Mouse (Mus musculus) CH12.LX (cell line): ENCODE results near the gene Ankub1. TPM values are rescaled to one million over a fixed set of nuclear protein-coding genes. Genes with fewer than 3 reads are reported as not detected.
A peak's percentile ranks its signal among the peaks of the same experiment; 100 is the strongest.

Experiments used
- DNase-seq: peaks from one replicate; pipeline ENCODE4 v3.0.0-alpha.2; 2013; ENCODE audit errors: extremely low read depth
- H3K27ac ChIP-seq: 2 replicates; pipeline ENCODE4 v1.5.1; 2012; ENCODE audit warnings: low read depth, mild to moderate bottlenecking, control low read depth, moderate library complexity; ENCODE audit not compliant: insufficient read depth
- H3K27me3 ChIP-seq: replicated peaks from 2 replicates; pipeline ENCODE3; 2012; ENCODE audit warnings: inconsistent platforms
- H3K36me3 ChIP-seq, 2 experiments: replicated peaks in 1 of 2; 2 replicates each; pipeline versions ENCODE3 to v1.6.1; 2012; ENCODE audit warnings: inconsistent platforms in 1 of 2, low read length in 1 of 2, mild to moderate bottlenecking in 1 of 2, mixed read lengths in 1 of 2, moderate library complexity in 1 of 2; ENCODE audit not compliant: control insufficient read depth in 1 of 2, insufficient read depth in 1 of 2
- H3K4me1 ChIP-seq, 2 experiments: 2 replicates each; pipeline ENCODE4 v1.6.1; 2012; ENCODE audit warnings: inconsistent platforms in 1 of 2, moderate library complexity in 1 of 2; ENCODE audit not compliant: insufficient read depth in 2 of 2, control insufficient read depth in 1 of 2
- H3K4me2 ChIP-seq: 2 replicates; pipeline ENCODE4 v1.6.1; 2012; ENCODE audit warnings: low read depth, mild to moderate bottlenecking, control low read depth; ENCODE audit not compliant: poor library complexity, insufficient read depth, severe bottlenecking
- H3K4me3 ChIP-seq, 3 experiments: fragments of 150-350 bp in 1 of 3; sonication (generic) in 1 of 3; replicated peaks in 1 of 3; 2 replicates each; pipeline versions ENCODE3 to v1.5.1; 2011 to 2012; ENCODE audit warnings: low read depth in 2 of 3, low read length in 2 of 3, mild to moderate bottlenecking in 2 of 3, moderate library complexity in 2 of 3, control low read depth in 1 of 3, improper control_type of control experiment in 1 of 3, inconsistent platforms in 1 of 3, mixed read lengths in 1 of 3; ENCODE audit not compliant: poor library complexity in 1 of 3
- H3K79me2 ChIP-seq: replicated peaks from 2 replicates; pipeline ENCODE4 v1.6.1; 2012; ENCODE audit warnings: mild to moderate bottlenecking, moderate library complexity; ENCODE audit not compliant: control insufficient read depth, poor library complexity, insufficient read depth, severe bottlenecking; ENCODE audit errors: extremely low read depth
- H3K9ac ChIP-seq: 2 replicates; pipeline ENCODE4 v1.6.1; 2012; ENCODE audit warnings: low read depth, mild to moderate bottlenecking, control low read depth, moderate library complexity; ENCODE audit not compliant: insufficient read depth
- H3K9me3 ChIP-seq: replicated peaks from 2 replicates; pipeline ENCODE3; 2012; ENCODE audit warnings: low read length, inconsistent platforms, mixed read lengths
- BHLHE40 ChIP-seq: IDR thresholded peaks from 2 replicates; pipeline ENCODE4 v1.6.1; 2011; ENCODE audit warnings: mild to moderate bottlenecking, low read depth, low read length, improper control_type of control experiment
- CTCF ChIP-seq, 2 experiments: IDR thresholded peaks in 1 of 2; conservative IDR thresholded peaks in 1 of 2; 2 replicates each; pipeline ENCODE4 v1.5.1; 2011 to 2012; ENCODE audit warnings: low read depth in 2 of 2, low read length in 2 of 2, improper control_type of control experiment in 1 of 2, inconsistent platforms in 1 of 2, mild to moderate bottlenecking in 1 of 2, moderate library complexity in 1 of 2
- ELF1 ChIP-seq: IDR thresholded peaks from 2 replicates; pipeline ENCODE4 v1.6.1; 2014; ENCODE audit warnings: low read depth, mild to moderate bottlenecking, inconsistent platforms, low read length, improper control_type of control experiment
- EP300 ChIP-seq: IDR thresholded peaks from 2 replicates; pipeline ENCODE4 v1.6.1; 2011; ENCODE audit warnings: low read length, improper control_type of control experiment
- ETS1 ChIP-seq: conservative IDR thresholded peaks from 2 replicates; pipeline ENCODE4 v1.6.1; 2012; ENCODE audit warnings: low read depth, mild to moderate bottlenecking, inconsistent platforms, low read length, improper control_type of control experiment, moderate library complexity
- IRF4 ChIP-seq: IDR thresholded peaks from 2 replicates; pipeline ENCODE4 v1.6.1; 2014; ENCODE audit warnings: low read depth, mild to moderate bottlenecking, inconsistent platforms, low read length, improper control_type of control experiment
- JUN ChIP-seq: IDR thresholded peaks from 2 replicates; pipeline ENCODE4 v1.6.1; 2011; ENCODE audit warnings: low read depth, mild to moderate bottlenecking, low read length, improper control_type of control experiment, moderate library complexity; ENCODE audit not compliant: insufficient read depth
- JUND ChIP-seq: conservative IDR thresholded peaks from 2 replicates; pipeline ENCODE4 v1.6.1; 2011; ENCODE audit warnings: low read depth, low read length, improper control_type of control experiment
- KAT2A ChIP-seq: IDR thresholded peaks from 2 replicates; pipeline ENCODE4 v1.6.1; 2012; ENCODE audit warnings: low read length, improper control_type of control experiment, inconsistent platforms; ENCODE audit not compliant: insufficient replicate concordance
- MAFK ChIP-seq: IDR thresholded peaks from 2 replicates; pipeline ENCODE4 v1.6.1; 2011; ENCODE audit warnings: low read length, improper control_type of control experiment; ENCODE audit not compliant: insufficient replicate concordance
- MAX ChIP-seq: IDR thresholded peaks from 2 replicates; pipeline ENCODE4 v1.6.1; 2011; ENCODE audit warnings: low read length, improper control_type of control experiment
- MAZ ChIP-seq: IDR thresholded peaks from 2 replicates; pipeline ENCODE4 v1.6.1; 2012; ENCODE audit warnings: low read depth, mild to moderate bottlenecking, inconsistent platforms, low read length, improper control_type of control experiment, moderate library complexity
- MEF2A ChIP-seq: IDR thresholded peaks from 2 replicates; pipeline ENCODE4 v1.6.1; 2014; ENCODE audit warnings: low read depth, mild to moderate bottlenecking, inconsistent platforms, low read length, improper control_type of control experiment, borderline replicate concordance
- NELFE ChIP-seq: IDR thresholded peaks from 2 replicates; pipeline ENCODE4 v1.6.1; 2011; ENCODE audit warnings: low read depth, low read length, improper control_type of control experiment
- NRF1 ChIP-seq: IDR thresholded peaks from 2 replicates; pipeline ENCODE4 v1.6.1; 2014; ENCODE audit warnings: low read depth, mild to moderate bottlenecking, inconsistent platforms, low read length, improper control_type of control experiment, moderate library complexity
- POLR2A ChIP-seq: IDR thresholded peaks from 2 replicates; pipeline ENCODE4 v1.6.1; 2011; ENCODE audit warnings: low read depth, mild to moderate bottlenecking, improper control_type of control experiment, low read length
- RCOR1 ChIP-seq: conservative IDR thresholded peaks from 2 replicates; pipeline ENCODE4 v1.6.1; 2012; ENCODE audit warnings: low read depth, mild to moderate bottlenecking, inconsistent platforms, low read length, improper control_type of control experiment
- SIN3A ChIP-seq: IDR thresholded peaks from 2 replicates; pipeline ENCODE4 v1.6.1; 2012; ENCODE audit warnings: low read length, improper control_type of control experiment, inconsistent platforms
- TBP ChIP-seq: conservative IDR thresholded peaks from 2 replicates; pipeline ENCODE4 v1.6.1; 2011; ENCODE audit warnings: low read depth, low read length, improper control_type of control experiment
- TCF12 ChIP-seq: IDR thresholded peaks from 2 replicates; pipeline ENCODE4 v1.6.1; 2014; ENCODE audit warnings: low read depth, mild to moderate bottlenecking, inconsistent platforms, low read length, improper control_type of control experiment
- UBTF ChIP-seq: IDR thresholded peaks from 2 replicates; pipeline ENCODE4 v1.6.1; 2012; ENCODE audit warnings: low read depth, mild to moderate bottlenecking, inconsistent platforms, low read length, improper control_type of control experiment, moderate library complexity
- USF1 ChIP-seq: IDR thresholded peaks from 2 replicates; pipeline ENCODE4 v1.6.1; 2014; ENCODE audit warnings: low read depth, mild to moderate bottlenecking, inconsistent platforms, low read length, improper control_type of control experiment
- USF2 ChIP-seq: conservative IDR thresholded peaks from 2 replicates; pipeline ENCODE4 v1.6.1; 2011; ENCODE audit warnings: low read depth, low read length, improper control_type of control experiment
- ZC3H11A ChIP-seq: IDR thresholded peaks from 2 replicates; pipeline ENCODE4 v1.6.1; 2012; ENCODE audit warnings: low read depth, mild to moderate bottlenecking, inconsistent platforms, low read length, improper control_type of control experiment
- ZKSCAN1 ChIP-seq: IDR thresholded peaks from 2 replicates; pipeline ENCODE4 v1.6.1; 2012; ENCODE audit warnings: low read depth, inconsistent platforms, low read length, improper control_type of control experiment, borderline replicate concordance
- ZMIZ1 ChIP-seq: IDR thresholded peaks from 2 replicates; pipeline ENCODE4 v1.6.1; 2012; ENCODE audit warnings: low read depth, mild to moderate bottlenecking, inconsistent platforms, low read length, improper control_type of control experiment
- ZNF384 ChIP-seq: IDR thresholded peaks from 2 replicates; pipeline ENCODE4 v1.6.1; 2012; ENCODE audit warnings: low read depth, low read length, improper control_type of control experiment, inconsistent platforms
- dilution Hi-C: fragments of 300-500 bp; cut with MboI; formaldehyde crosslinking; loops from 2 replicates; pipeline ENCODE4 v1.14.3; 2020; ENCODE audit warnings: low sequenced_read_pairs; ENCODE audit not compliant: extremely low pct_unique_long_range_greater_than_20kb, extremely low pct_ligation_motif_present
- in situ Hi-C: fragments of 300-500 bp; cut with MboI; formaldehyde crosslinking; loops from 3 replicates; pipeline ENCODE4 v1.14.3; 2019; ENCODE audit warnings: low sequenced_read_pairs, low pct_ligation_motif_present, low pct_unique_long_range_greater_than_20kb, mixed read lengths
- polyA plus RNA-seq: library from polyadenylated mRNA; unstranded; fragments of >175 nt; gene quantifications from 2 replicates; pipeline ENCODE4 v1.2.1, GENCODE M21; 2012; ENCODE audit warnings: low read depth; ENCODE audit not compliant: insufficient read length
- total RNA-seq, 2 experiments: library from RNA; depleted of rRNA; stranded (reverse); fragments of 300-350 nt in 1 of 2; fragments of >200 nt in 1 of 2; gene quantifications; 2 replicates each; pipeline ENCODE4 v1.2.3; 2012 to 2014

Gene Ankub1
- total and polyA plus RNA-seq, 3 experiments, result 0.14 TPM; not detected in 2

DNA sequence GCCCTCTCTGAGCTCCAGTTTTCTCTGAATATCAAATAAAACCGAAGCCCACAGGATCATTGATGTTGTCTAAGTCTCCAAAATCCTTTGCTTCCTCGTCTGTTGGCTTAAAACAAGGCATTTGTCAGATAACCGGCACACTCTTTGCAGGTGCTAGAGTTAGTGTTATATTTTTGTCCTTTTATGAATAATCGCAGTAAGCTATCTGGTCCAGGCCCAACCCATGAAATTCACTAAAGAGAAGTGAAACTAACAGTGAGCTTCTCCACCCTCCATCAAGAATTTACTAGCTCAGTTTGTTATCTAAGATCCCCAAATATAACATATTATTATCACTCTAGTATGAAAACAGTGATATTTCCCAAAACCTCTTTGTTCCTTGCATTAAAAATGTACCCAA is 827 bp downstream of the Ankub1 start:
- H3K36me3 ChIP-seq, result no peaks in the 10 kb centered on the region
- peak overlapping the region; percentile 94 for H3K4me2 ChIP-seq
- in situ Hi-C loops (no loop called here), dilution Hi-C loops (no loop called here)
- no peak overlapping the region for H3K4me3 ChIP-seq
- TF ChIP-seq ZNF384, result no peak
- peak; percentile 92 for TF ChIP-seq IRF4
- TF ChIP-seq ELF1, result no peak
- TF ChIP-seq ZMIZ1, result no peak
- 0 out of 2 replicates have a peak, but pooled peaks have one; percentile 4 for TF ChIP-seq JUN
- no peak for TF ChIP-seq USF2
- TF ChIP-seq MEF2A, result peak; percentile 49; the same call in 1 of the 2 replicates
- no peak for TF ChIP-seq MAX
- peak; percentile 70 for TF ChIP-seq BHLHE40
- 0 out of 2 replicates have a peak, but pooled peaks have one; percentile 32 for TF ChIP-seq JUND
- TF ChIP-seq UBTF, result no peak
- no peak for TF ChIP-seq ZKSCAN1
- TF ChIP-seq RCOR1, result no peak
- TF ChIP-seq EP300, result peak; percentile 91
- TF ChIP-seq KAT2A, result no peak
- TF ChIP-seq ETS1, result no peak
- H3K9me3 ChIP-seq, result no peaks in the 10 kb centered on the region
- H3K79me2 ChIP-seq, result no peaks in the 10 kb centered on the region
- peak; percentile 58 for DNase-seq
- H3K27me3 ChIP-seq, result no peaks in the 10 kb centered on the region
- H3K4me1 ChIP-seq, result peaks cover 9 to 61% of the 10 kb centered on the region in 2 experiments
- no peak overlapping the region for H3K9ac ChIP-seq
- no peak overlapping the region for H3K27ac ChIP-seq

DNA sequence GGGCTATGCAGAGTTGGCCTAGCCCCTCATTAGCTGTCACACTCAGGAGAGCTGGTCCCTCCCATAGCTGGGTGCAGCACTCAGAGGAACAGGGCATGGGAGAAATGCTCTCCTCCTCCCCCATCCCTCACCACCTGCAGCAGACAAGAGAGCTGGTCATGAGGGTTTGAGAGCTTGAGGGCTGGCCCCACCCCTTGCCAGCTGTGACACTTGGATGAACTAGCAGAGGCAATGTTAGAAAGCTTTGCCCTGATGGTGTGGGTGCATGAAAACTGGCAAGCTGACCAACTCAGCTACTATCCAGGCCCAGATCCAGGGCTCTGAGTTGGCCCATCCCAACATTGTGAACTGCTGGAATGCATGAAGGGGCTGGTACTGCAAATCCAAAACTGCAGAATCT is 14.8 kb downstream of the Ankub1 start:
- H3K36me3 ChIP-seq, result no peaks in the 10 kb centered on the region
- H3K27me3 ChIP-seq, result no peaks in the 10 kb centered on the region
- no peak for TF ChIP-seq IRF4
- TF ChIP-seq NELFE, result no peak
- no peak for TF ChIP-seq UBTF
- TF ChIP-seq TBP, result no peak
- no peak for TF ChIP-seq ZNF384
- no peak for TF ChIP-seq MAX
- no peak for TF ChIP-seq NRF1
- no peak for TF ChIP-seq JUN
- no peak for TF ChIP-seq JUND
- no peak for TF ChIP-seq MAZ
- no peak for TF ChIP-seq MAFK
- no peak for TF ChIP-seq ZC3H11A
- no peak for TF ChIP-seq ZKSCAN1
- no peak for TF ChIP-seq SIN3A
- no peak for TF ChIP-seq POLR2A
- TF ChIP-seq KAT2A, result no peak
- TF ChIP-seq MEF2A, result no peak
- no peak for TF ChIP-seq TCF12
- no peak for TF ChIP-seq CTCF (conservative IDR thresholded peaks at IDR 0.05 in 1 of 2, IDR thresholded peaks at IDR 0.05 in 1 of 2; ENCODE audit: low read depth in 2 of 2, low read length in 2 of 2)
- no peak for TF ChIP-seq USF1
- dilution Hi-C loops (no loop called here), in situ Hi-C loops (no loop called here)
- no peak overlapping the region for H3K4me3 ChIP-seq
- H3K4me1 ChIP-seq, result peaks cover 12 to 32% of the 10 kb centered on the region in 2 experiments; a peak in 3 of 4 replicates
- H3K27ac ChIP-seq, result no peak overlapping the region
- no peaks in the 10 kb centered on the region for H3K79me2 ChIP-seq
- H3K9me3 ChIP-seq, result peaks cover 2% of the 10 kb centered on the region
- H3K9ac ChIP-seq, result no peak overlapping the region
- no peak overlapping the region for H3K4me2 ChIP-seq
- DNase-seq, result peak; percentile 34
